Mouse (Mus musculus) lung, embryonic 16.5 days (tissue): ENCODE measurements around the gene Mast4. TPM values are rescaled to one million over a fixed set of nuclear protein-coding genes. Genes with fewer than 3 reads are reported as not detected.
A peak's percentile ranks its signal among the peaks of the same experiment; 100 is the strongest.

Experiments used
- ATAC-seq: fragments of 200-750 bp; cut with Nextera tagmentation; 2 replicates; pipeline ENCODE4 v1.8.0; 2017; ENCODE audit warnings: low read depth, mild to moderate bottlenecking, moderate library complexity
- H3K27ac ChIP-seq: fragments of 300-500 bp; sonication (generic); 2 replicates; pipeline ENCODE4 v1.5.1; 2014; ENCODE audit warnings: mild to moderate bottlenecking, control low read depth, low read length
- H3K27me3 ChIP-seq: fragments of 300-500 bp; sonication (generic); 2 replicates; pipeline ENCODE4 v1.6.1; 2014; ENCODE audit warnings: low read depth, low read length, mixed read lengths; ENCODE audit not compliant: control insufficient read depth, insufficient read depth
- H3K36me3 ChIP-seq: fragments of 300-500 bp; sonication (generic); 2 replicates; pipeline ENCODE4 v1.6.1; 2014; ENCODE audit warnings: low read length; ENCODE audit not compliant: control insufficient read depth, insufficient read depth
- H3K4me1 ChIP-seq: fragments of 300-500 bp; sonication (generic); replicated peaks from 2 replicates; pipeline ENCODE4 v1.6.1; 2014; ENCODE audit warnings: low read length, mixed read lengths; ENCODE audit not compliant: control insufficient read depth, insufficient read depth
- H3K4me2 ChIP-seq: fragments of 300-500 bp; sonication (generic); 2 replicates; pipeline ENCODE4 v1.6.1; 2014; ENCODE audit warnings: low read depth, low read length, control low read depth
- H3K4me3 ChIP-seq: fragments of 300-500 bp; sonication (generic); 2 replicates; pipeline ENCODE4 v1.5.1; 2014; ENCODE audit warnings: mild to moderate bottlenecking, low read length, control low read depth
- H3K9ac ChIP-seq: fragments of 300-500 bp; sonication (generic); 2 replicates; pipeline ENCODE4 v1.6.1; 2014; ENCODE audit warnings: low read length, control low read depth
- H3K9me3 ChIP-seq: fragments of 300-500 bp; sonication (generic); 2 replicates; pipeline ENCODE4 v1.6.1; 2016; ENCODE audit warnings: low read length; ENCODE audit not compliant: control insufficient read depth
- WGBS: fragments of 180-500 bp; shearing (Covaris S2); extraction: QIAGEN DNeasy Blood & Tissue Kit; methylation state at CpG from one replicate; pipeline ENCODE4 v1.1.7; 2014; 5-methylcytosine and 5-hydroxymethylcytosine counted together
- polyA plus RNA-seq: library from polyadenylated mRNA; unstranded; fragments of >200 nt; fragmentation: Nextera tagmentation; extraction: Ambion mirVana; gene quantifications from 2 replicates; pipeline ENCODE4 v1.2.1, GENCODE M21; 2015

The Mast4 gene
- polyA plus RNA-seq, 1 experiment from 2014 or later = 30.2 TPM

- Histone ChIP-seq H3K9ac (no peak overlapping the region), H3K27me3 (no peaks in the 10 kb centered on the region), H3K4me3 (no peak overlapping the region), H3K4me2 (no peak overlapping the region), H3K36me3 (no peaks in the 10 kb centered on the region), H3K4me1 (peaks cover 24% of the 10 kb centered on the region), H3K9me3 (no peaks in the 10 kb centered on the region), H3K27ac (no peak overlapping the region)
- WGBS = 78% methylated on average over 3 of the region's 3 CpGs
- no peak for ATAC-seq
Measured at GRCm38 (mm10) chr13:102892783-102893182, 441.5 kb downstream of the Mast4 start.

GRCm38 (mm10) chr13:102889989-102890388 lies 444.3 kb downstream of the Mast4 start:
- Histone ChIP-seq H3K27me3 (no peaks in the 10 kb centered on the region), H3K4me3 (no peak overlapping the region), H3K9me3 (no peaks in the 10 kb centered on the region), H3K4me1 (peaks cover 17% of the 10 kb centered on the region), H3K36me3 (no peaks in the 10 kb centered on the region), H3K27ac (no peak overlapping the region), H3K9ac (no peak overlapping the region), H3K4me2 (no peak overlapping the region)
- WGBS = 76% methylated on average over 10 of the region's 10 CpGs
- no peak for ATAC-seq

GRCm38 (mm10) chr13:102889537-102889936 lies 444.8 kb downstream of the Mast4 start:
- Histone ChIP-seq H3K9ac (no peak overlapping the region), H3K27me3 (no peaks in the 10 kb centered on the region), H3K4me2 (no peak overlapping the region), H3K4me1 (peaks cover 13% of the 10 kb centered on the region), H3K9me3 (no peaks in the 10 kb centered on the region), H3K27ac (no peak overlapping the region), H3K36me3 (no peaks in the 10 kb centered on the region), H3K4me3 (no peak overlapping the region)
- WGBS = 76% methylated on average over 13 of the region's 13 CpGs
- no peak for ATAC-seq

GRCm38 (mm10) chr13:102888895-102889490 lies 445.3 kb downstream of the Mast4 start:
- Histone ChIP-seq H3K27me3 (no peaks in the 10 kb centered on the region), H3K4me2 (no peak overlapping the region), H3K9me3 (no peaks in the 10 kb centered on the region), H3K27ac (0 out of 2 replicates have a peak overlapping the region, but pooled peaks have one; percentile 10), H3K4me3 (no peak overlapping the region), H3K36me3 (no peaks in the 10 kb centered on the region), H3K9ac (no peak overlapping the region), H3K4me1 (peaks cover 8% of the 10 kb centered on the region; the same call in 1 of the 2 replicates)
- 73% methylated on average over 15 of the region's 15 CpGs for WGBS
- no peak for ATAC-seq

- Histone ChIP-seq H3K4me3 (no peak overlapping the region), H3K9ac (no peak overlapping the region), H3K4me1 (peaks cover 4% of the 10 kb centered on the region; the same call in 1 of the 2 replicates), H3K36me3 (no peaks in the 10 kb centered on the region), H3K9me3 (no peaks in the 10 kb centered on the region), H3K27ac (no peak overlapping the region), H3K4me2 (no peak overlapping the region), H3K27me3 (no peaks in the 10 kb centered on the region)
- ATAC-seq = no peak
- WGBS = 82% methylated on average over 8 of the region's 8 CpGs
Measured at GRCm38 (mm10) chr13:102888211-102888610, 446.1 kb downstream of the Mast4 start.

GRCm38 (mm10) chr13:102887534-102887933 lies 446.8 kb downstream of the Mast4 start:
- H3K4me1 ChIP-seq = peaks cover 3% of the 10 kb centered on the region; the same call in 1 of the 2 replicates
- H3K9me3 ChIP-seq = no peaks in the 10 kb centered on the region
- 94% methylated on average over 13 of the region's 13 CpGs for WGBS
- no peak overlapping the region for H3K4me3 ChIP-seq
- no peak overlapping the region for H3K27ac ChIP-seq
- H3K36me3 ChIP-seq = no peaks in the 10 kb centered on the region
- H3K27me3 ChIP-seq = no peaks in the 10 kb centered on the region
- ATAC-seq = no peak
- H3K4me2 ChIP-seq = no peak overlapping the region
- no peak overlapping the region for H3K9ac ChIP-seq

GRCm38 (mm10) chr13:102886788-102887187 lies 447.5 kb downstream of the Mast4 start:
- Histone ChIP-seq H3K4me2 (no peak overlapping the region), H3K27ac (no peak overlapping the region), H3K4me3 (no peak overlapping the region), H3K9ac (no peak overlapping the region), H3K9me3 (no peaks in the 10 kb centered on the region), H3K36me3 (no peaks in the 10 kb centered on the region), H3K4me1 (peaks cover 3% of the 10 kb centered on the region; the same call in 1 of the 2 replicates), H3K27me3 (no peaks in the 10 kb centered on the region)
- WGBS = 53% methylated on average over 8 of the region's 8 CpGs
- ATAC-seq = no peak

- peaks cover 3% of the 10 kb centered on the region; the same call in 1 of the 2 replicates for H3K4me1 ChIP-seq
- no peak overlapping the region for H3K9ac ChIP-seq
- H3K27ac ChIP-seq = no peak overlapping the region
- no peaks in the 10 kb centered on the region for H3K27me3 ChIP-seq
- ATAC-seq = no peak
- no peak overlapping the region for H3K4me2 ChIP-seq
- H3K36me3 ChIP-seq = no peaks in the 10 kb centered on the region
- 76% methylated on average over 4 of the region's 4 CpGs for WGBS
- no peaks in the 10 kb centered on the region for H3K9me3 ChIP-seq
- no peak overlapping the region for H3K4me3 ChIP-seq
Measured at GRCm38 (mm10) chr13:102886147-102886546, 448.1 kb downstream of the Mast4 start.

GRCm38 (mm10) chr13:102880381-102881076 lies 453.8 kb downstream of the Mast4 start:
- 84% methylated on average over 7 of the region's 7 CpGs for WGBS
- no peak for ATAC-seq
- no peak overlapping the region for H3K4me2 ChIP-seq
- H3K27me3 ChIP-seq = no peaks in the 10 kb centered on the region
- no peaks in the 10 kb centered on the region for H3K9me3 ChIP-seq
- no peak overlapping the region for H3K9ac ChIP-seq
- no peak overlapping the region for H3K4me3 ChIP-seq
- no peaks in the 10 kb centered on the region for H3K36me3 ChIP-seq
- H3K27ac ChIP-seq = no peak overlapping the region
- peaks cover 14% of the 10 kb centered on the region for H3K4me1 ChIP-seq
